Mouse (Mus musculus): Measurements from ENCODE around the gene Slc35e3. TPM values are rescaled to one million over a fixed set of nuclear protein-coding genes. Genes with fewer than 3 reads are reported as not detected.
"Not testable (repeated sequence)": the region's sequence is repeated elsewhere in the genome, so short reads cannot be mapped to it uniquely, and the experiment has no call there.

The Slc35e3 gene
- polyA plus RNA-seq, 2 experiments from 2014 or later = 1.7 TPM

DNA sequence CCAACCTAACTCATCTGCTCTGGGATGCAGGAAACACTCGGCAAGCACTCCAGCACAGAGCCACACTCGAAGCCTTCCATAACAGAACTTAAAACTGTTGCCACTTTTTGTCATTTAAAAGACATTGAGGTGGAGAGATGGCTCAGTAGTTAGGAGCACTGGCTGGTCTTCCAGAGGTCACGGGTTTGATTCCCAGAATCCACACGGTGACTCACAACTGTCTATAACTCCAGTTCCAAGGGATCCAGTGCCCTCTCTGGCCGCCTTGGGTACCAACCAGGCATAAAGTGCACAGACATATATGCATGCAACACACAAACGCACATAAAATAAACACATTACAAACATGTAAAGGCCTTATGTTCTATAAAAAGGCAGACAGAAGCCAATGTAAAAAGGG lies 15.4 kb upstream of the Slc35e3 start:
- ATAC-seq = no peak

- ATAC-seq = no peak
These were observed 14.7 kb upstream of the Slc35e3 start for GRCm38 (mm10) chr10:117760831-117761335.

DNA sequence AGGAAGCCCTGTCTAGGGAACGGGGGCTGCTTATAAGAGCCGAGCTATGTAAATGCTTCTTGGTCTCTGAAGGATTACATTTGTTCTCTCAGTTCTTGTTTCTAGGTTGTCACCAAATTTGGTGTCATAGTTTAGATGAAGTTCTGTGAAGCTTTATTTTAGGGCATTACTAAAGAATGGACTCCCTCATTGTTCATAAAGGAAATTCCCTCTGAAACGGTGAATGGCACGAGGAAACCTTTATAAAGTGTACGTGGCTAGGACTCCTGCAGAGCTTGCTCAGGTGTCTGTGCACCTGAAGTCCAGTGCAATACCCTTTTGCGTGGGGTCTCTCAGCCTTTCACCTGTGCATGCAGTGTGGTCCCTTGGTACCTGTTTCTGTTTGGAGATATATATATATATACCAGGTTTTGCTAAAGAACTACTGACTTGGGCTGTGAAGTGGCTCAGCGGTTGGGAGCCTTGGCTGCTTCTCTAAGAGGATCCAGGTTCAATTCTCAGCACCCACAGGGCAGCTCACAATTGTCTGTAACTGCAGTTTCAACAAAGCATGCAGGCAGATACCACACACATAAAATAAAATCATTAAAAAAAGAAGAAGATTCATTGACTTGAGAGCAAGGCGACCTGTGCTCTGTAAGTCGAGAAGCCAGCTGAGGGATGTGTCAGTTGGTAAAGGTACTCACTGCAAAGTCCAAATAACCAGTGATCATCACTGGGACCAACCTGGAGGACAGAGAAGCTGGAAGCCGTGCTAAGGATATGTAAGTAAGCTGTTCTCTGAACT lies 13.9 kb upstream of the Slc35e3 start:
- ATAC-seq = no peak

- ATAC-seq = no peak
These were observed 12.9 kb upstream of the Slc35e3 start for GRCm38 (mm10) chr10:117758749-117759727.

GRCm38 (mm10) chr10:117758344-117758743 lies 12.2 kb upstream of the Slc35e3 start:
- not testable (repeated sequence) for ATAC-seq

- no peak for ATAC-seq
These were observed 11.7 kb upstream of the Slc35e3 start for GRCm38 (mm10) chr10:117757796-117758342.

- no peak for ATAC-seq
These were observed 11.1 kb upstream of the Slc35e3 start for GRCm38 (mm10) chr10:117757259-117757658.

DNA sequence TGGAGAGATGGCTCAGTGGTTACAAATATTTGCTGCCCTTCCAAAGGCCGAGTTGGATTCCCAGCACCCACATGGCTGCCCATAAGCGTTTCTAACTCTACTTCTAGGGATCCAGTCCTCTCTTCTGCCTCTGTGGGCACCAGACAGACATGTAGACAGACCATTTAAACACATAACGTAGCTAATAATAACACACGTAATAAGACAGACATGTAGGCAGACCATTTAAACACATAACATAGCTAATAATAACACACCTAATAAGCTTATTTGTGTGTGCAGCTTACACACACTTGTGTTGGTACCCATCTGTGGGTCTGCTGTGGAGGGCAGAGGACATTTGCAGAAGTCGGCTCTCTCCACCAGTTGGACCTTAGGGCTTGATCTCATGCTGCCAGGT lies 10.6 kb upstream of the Slc35e3 start:
- no peak for ATAC-seq

DNA sequence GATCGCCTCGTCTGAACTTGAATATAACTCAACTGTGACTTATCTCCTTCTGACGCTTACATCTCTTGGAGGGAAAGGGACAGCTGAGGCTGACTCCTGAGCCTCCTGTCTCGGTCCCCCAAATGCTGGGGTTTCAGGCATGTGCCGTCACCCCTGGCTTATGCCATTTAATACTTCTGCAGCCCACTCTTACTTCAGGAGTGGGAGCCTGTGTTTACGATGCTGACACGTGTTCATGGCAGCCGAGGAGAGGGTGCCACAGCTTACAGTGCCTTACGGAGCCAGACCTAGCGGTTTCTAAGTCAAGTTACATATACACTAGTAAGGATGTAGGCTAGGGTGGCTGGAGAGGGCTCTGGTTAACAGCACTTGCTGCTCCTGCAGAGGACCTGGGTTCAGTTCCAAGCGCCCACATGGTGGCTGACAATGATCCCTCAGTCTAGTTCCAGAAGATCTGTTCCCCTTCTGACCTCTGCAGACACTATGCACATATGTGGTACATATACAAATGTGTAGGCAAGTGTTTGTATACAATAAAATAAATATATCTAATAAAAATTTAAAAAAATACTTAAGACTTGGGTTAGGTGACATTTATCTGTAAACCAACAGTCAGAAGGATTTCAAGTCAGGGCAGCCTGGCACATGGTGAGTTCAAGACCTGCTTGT lies 9.8 kb upstream of the Slc35e3 start:
- no peak for ATAC-seq

- ATAC-seq = no peak
These were observed 9.1 kb upstream of the Slc35e3 start for GRCm38 (mm10) chr10:117755086-117755798.

DNA sequence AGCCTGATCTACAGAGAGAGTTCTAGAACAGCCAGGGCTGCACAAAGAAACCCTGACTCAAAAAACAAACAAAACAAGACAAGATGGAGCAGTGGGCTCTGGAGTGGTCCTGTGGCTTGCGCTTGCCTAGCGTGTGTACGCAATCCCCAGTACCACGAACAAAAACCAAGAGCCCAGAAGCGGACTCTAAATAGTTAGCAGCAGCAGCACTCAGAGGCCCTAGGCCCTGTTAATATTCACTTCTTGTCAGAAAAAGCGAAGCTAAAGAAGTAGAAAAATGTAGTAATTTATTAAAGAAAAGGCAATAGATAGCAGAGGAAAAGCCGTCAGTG lies 8.4 kb upstream of the Slc35e3 start:
- no peak for ATAC-seq

GRCm38 (mm10) chr10:117753711-117754608 lies 7.8 kb upstream of the Slc35e3 start:
- no peak for ATAC-seq

DNA sequence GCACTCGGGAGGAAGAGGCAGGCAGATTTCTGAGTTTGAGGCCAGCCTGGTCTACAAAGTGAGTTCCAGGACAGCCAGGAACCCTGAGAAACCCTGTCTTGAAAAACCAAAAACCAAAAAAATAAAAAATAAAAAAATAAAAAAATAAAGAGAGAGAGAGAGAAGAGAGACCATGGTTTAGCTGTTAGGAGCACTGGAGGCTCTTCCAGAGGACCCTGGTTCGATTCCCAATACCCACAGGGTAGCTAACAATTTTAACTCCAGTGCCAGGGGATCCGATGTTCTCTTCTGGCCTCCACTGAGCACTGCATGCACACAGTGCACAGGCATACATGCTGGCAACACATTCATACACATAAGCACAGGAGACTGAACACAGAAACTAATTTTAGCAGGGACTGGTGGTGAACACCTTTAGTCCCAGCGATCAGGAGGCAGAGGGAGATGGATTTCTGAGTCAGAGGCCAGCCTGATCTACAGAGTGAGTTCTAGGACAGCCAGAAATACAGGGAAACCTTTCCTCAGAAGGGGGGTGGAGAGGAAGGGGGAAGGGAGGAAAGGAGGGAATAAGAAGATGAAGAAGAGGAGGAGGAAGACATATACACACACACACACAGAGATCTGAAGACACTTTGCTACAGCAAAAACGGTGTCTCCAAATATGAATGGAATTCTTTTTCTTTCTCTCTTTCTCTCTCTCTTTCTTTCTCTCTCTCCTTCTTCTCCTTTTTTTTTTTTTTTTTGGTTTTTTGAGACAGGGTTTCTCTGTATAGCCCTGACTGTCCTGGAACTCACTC lies 6.9 kb upstream of the Slc35e3 start:
- ATAC-seq = no peak

- no peak for ATAC-seq
These were observed 6.2 kb upstream of the Slc35e3 start for GRCm38 (mm10) chr10:117752304-117752821.

DNA sequence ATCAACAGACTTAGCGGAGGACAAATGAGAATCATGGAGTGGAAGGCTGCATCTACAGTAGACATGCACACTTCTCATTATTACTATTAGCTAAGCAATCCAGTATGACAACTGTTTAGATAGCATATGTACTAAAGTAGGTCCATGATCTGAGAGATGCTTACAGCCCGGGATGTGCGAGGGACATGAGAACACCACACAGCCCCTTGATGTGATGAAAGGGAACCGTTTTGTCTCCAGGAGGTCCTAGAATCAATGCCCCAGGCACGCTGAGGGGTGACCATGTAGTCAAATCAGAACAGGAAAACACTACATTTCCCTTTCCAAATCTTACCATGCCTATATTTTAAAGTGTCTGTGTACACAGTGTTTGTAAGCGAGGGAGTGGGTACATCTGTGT lies 5.6 kb upstream of the Slc35e3 start:
- ATAC-seq = no peak

DNA sequence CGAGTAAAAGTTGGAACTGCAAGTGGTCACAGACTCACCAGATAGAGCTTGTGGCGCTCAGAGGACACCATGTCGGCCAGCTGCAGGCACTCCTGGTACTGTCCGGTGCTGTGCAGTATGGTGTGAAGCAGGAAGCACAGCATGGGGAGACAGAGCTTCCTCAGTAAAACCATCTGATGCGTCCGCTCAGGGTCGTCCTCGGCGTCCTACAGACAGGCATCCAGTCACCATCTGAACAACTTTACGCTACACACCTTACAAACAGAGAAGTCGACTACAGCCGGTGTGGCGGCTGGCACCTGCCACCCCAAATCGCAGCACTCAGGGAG lies 5.1 kb upstream of the Slc35e3 start:
- no peak for ATAC-seq

DNA sequence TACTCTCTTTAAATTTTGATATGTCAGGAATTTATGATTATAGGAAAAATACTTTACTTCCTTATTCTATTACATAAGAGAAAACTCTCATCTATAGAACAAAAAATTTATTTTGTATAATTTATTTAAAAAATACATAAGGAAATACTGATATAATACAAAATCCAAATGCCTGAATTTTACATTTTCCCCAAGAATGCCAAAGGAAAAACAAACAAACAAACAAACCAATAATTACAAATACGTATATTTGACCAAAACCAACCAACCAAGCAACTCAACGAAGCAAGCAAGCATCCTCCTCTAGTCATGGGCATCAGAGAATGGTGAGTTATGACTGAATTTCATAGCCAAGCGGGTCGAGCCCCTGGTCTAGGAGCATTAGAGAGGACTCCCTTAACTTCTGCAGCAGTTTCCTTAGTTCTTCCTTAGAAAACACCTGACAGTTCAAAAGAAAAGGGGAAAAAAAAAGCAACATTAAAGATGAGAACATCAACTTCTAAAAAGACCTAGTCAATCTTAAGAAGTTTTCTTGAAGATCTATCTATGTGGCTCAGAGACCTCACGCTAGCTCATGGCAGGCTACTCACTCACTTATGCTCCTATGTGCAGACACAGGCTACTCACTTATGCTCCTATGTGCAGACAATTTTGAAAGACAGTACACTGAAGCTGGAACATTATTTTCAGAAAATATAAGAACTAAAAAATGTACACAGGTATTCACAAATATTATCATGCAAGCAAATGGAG lies 4.5 kb upstream of the Slc35e3 start:
- no peak for ATAC-seq

- ATAC-seq = no peak
These were observed 3.7 kb upstream of the Slc35e3 start for GRCm38 (mm10) chr10:117749787-117750343.
